Mouse (Mus musculus): ENCODE results near the gene Tcf21. TPM values are rescaled to one million over a fixed set of nuclear protein-coding genes. Genes with fewer than 3 reads are reported as not detected.

Gene Tcf21
- 95.4 and 113 TPM in 2 replicates for polyA plus RNA-seq (2012; rRNA removed)

- TF ChIP-seq CTCF (IDR thresholded peaks at IDR 0.05; ENCODE audit: extremely low read depth, insufficient read depth, insufficient read length, insufficient replicate concordance) (no peak), POLR2A (IDR thresholded peaks at IDR 0.05; ENCODE audit: low read depth, low read length) (no peak)
- WGBS, result 11% methylated on average over 20 of the region's 20 CpGs
Measured at GRCm38 (mm10) chr10:22819871-22820590, at the start of gene Tcf21. TSS of gene Tcf21 (minus strand) at chr10:22820174.

GRCm38 (mm10) chr10:22868386-22868918 is 48.5 kb upstream of the Tcf21 start:
- H3K36me3 ChIP-seq (ENCODE audit: control insufficient read depth, insufficient read depth, low read length), result no peaks in the 10 kb centered on the region
- no peaks in the 10 kb centered on the region for H3K4me1 ChIP-seq (ENCODE audit: control insufficient read depth, insufficient read depth, insufficient read length)
- no peak overlapping the region for H3K27ac ChIP-seq (ENCODE audit: insufficient read depth, low read length)
- H3K4me3 ChIP-seq (ENCODE audit: extremely low read depth, insufficient read depth, insufficient read length), result no peak overlapping the region
- TF ChIP-seq CTCF (IDR thresholded peaks at IDR 0.05; ENCODE audit: extremely low read depth, insufficient read depth, insufficient read length, insufficient replicate concordance) (no peak), POLR2A (IDR thresholded peaks at IDR 0.05; ENCODE audit: low read depth, low read length) (no peak)
- peak in 1 of 2 experiments; percentile 5 for DNase-seq (ENCODE audit: low read depth in 1 of 2, low spot score in 2 of 2)
- no peaks in the 10 kb centered on the region for H3K27me3 ChIP-seq (ENCODE audit: control insufficient read depth, insufficient read depth, low read length)
- WGBS, result 47% methylated on average over 8 of the region's 8 CpGs

More at GRCm38 (mm10) chr10:22819871-22820590, at the start of gene Tcf21:
- peaks cover 14% of the 10 kb centered on the region for H3K27me3 ChIP-seq (ENCODE audit: control insufficient read depth, insufficient read depth, low read length)
- no peaks in the 10 kb centered on the region for H3K36me3 ChIP-seq (ENCODE audit: control insufficient read depth, insufficient read depth, low read length)
- H3K4me3 ChIP-seq (ENCODE audit: extremely low read depth, insufficient read depth, insufficient read length), result peak within 1 kb of the TSS; percentile 38
- H3K4me1 ChIP-seq (ENCODE audit: control insufficient read depth, insufficient read depth, insufficient read length), result no peaks in the 10 kb centered on the region
- DNase-seq (ENCODE audit: low read depth in 1 of 2, low spot score in 2 of 2), result no peak
- peak within 1 kb of the TSS; percentile 56 for H3K27ac ChIP-seq (ENCODE audit: insufficient read depth, low read length)

GRCm38 (mm10) chr10:22867210-22867609 is 47.2 kb upstream of the Tcf21 start:
- TF ChIP-seq CTCF (IDR thresholded peaks at IDR 0.05; ENCODE audit: extremely low read depth, insufficient read depth, insufficient read length, insufficient replicate concordance) (no peak), POLR2A (IDR thresholded peaks at IDR 0.05; ENCODE audit: low read depth, low read length) (no peak)
- Histone ChIP-seq H3K36me3 (ENCODE audit: control insufficient read depth, insufficient read depth, low read length) (no peaks in the 10 kb centered on the region), H3K4me3 (ENCODE audit: extremely low read depth, insufficient read depth, insufficient read length) (no peak overlapping the region), H3K27me3 (ENCODE audit: control insufficient read depth, insufficient read depth, low read length) (no peaks in the 10 kb centered on the region), H3K4me1 (ENCODE audit: control insufficient read depth, insufficient read depth, insufficient read length) (no peaks in the 10 kb centered on the region), H3K27ac (ENCODE audit: insufficient read depth, low read length) (no peak overlapping the region)
- no peak for DNase-seq (ENCODE audit: low read depth in 1 of 2, low spot score in 2 of 2)
- WGBS, result 41% methylated on average over 2 of the region's 2 CpGs

- 52% methylated on average over 9 of the region's 9 CpGs for WGBS
- no peak overlapping the region for H3K27ac ChIP-seq (ENCODE audit: insufficient read depth, low read length)
- no peak for TF ChIP-seq POLR2A (IDR thresholded peaks at IDR 0.05; ENCODE audit: low read depth, low read length)
- no peaks in the 10 kb centered on the region for H3K27me3 ChIP-seq (ENCODE audit: control insufficient read depth, insufficient read depth, low read length)
- no peak overlapping the region for H3K4me3 ChIP-seq (ENCODE audit: extremely low read depth, insufficient read depth, insufficient read length)
- H3K4me1 ChIP-seq (ENCODE audit: control insufficient read depth, insufficient read depth, insufficient read length), result no peaks in the 10 kb centered on the region
- H3K36me3 ChIP-seq (ENCODE audit: control insufficient read depth, insufficient read depth, low read length), result no peaks in the 10 kb centered on the region
- DNase-seq (ENCODE audit: low read depth in 1 of 2, low spot score in 2 of 2), result no peak
Measured at GRCm38 (mm10) chr10:22858111-22858510, 38.1 kb upstream of the Tcf21 start.

GRCm38 (mm10) chr10:22854330-22854729 is 34.4 kb upstream of the Tcf21 start:
- H3K4me1 ChIP-seq (ENCODE audit: control insufficient read depth, insufficient read depth, insufficient read length), result no peaks in the 10 kb centered on the region
- no peaks in the 10 kb centered on the region for H3K36me3 ChIP-seq (ENCODE audit: control insufficient read depth, insufficient read depth, low read length)
- 68% methylated on average over 7 of the region's 7 CpGs for WGBS
- DNase-seq (ENCODE audit: low read depth in 1 of 2, low spot score in 2 of 2), result no peak
- H3K27ac ChIP-seq (ENCODE audit: insufficient read depth, low read length), result no peak overlapping the region
- no peak overlapping the region for H3K4me3 ChIP-seq (ENCODE audit: extremely low read depth, insufficient read depth, insufficient read length)
- no peaks in the 10 kb centered on the region for H3K27me3 ChIP-seq (ENCODE audit: control insufficient read depth, insufficient read depth, low read length)
- TF ChIP-seq POLR2A (IDR thresholded peaks at IDR 0.05; ENCODE audit: low read depth, low read length), result no peak
- no peak for TF ChIP-seq CTCF (IDR thresholded peaks at IDR 0.05; ENCODE audit: extremely low read depth, insufficient read depth, insufficient read length, insufficient replicate concordance)

- H3K36me3 ChIP-seq (ENCODE audit: control insufficient read depth, insufficient read depth, low read length), result no peaks in the 10 kb centered on the region
- WGBS, result 42% methylated on average over 3 of the region's 3 CpGs
- no peak overlapping the region for H3K4me3 ChIP-seq (ENCODE audit: extremely low read depth, insufficient read depth, insufficient read length)
- H3K27ac ChIP-seq (ENCODE audit: insufficient read depth, low read length), result no peak overlapping the region
- DNase-seq (ENCODE audit: low read depth in 1 of 2, low spot score in 2 of 2), result no peak
- H3K27me3 ChIP-seq (ENCODE audit: control insufficient read depth, insufficient read depth, low read length), result peaks cover 3% of the 10 kb centered on the region; the same call in 1 of the 2 replicates
- H3K4me1 ChIP-seq (ENCODE audit: control insufficient read depth, insufficient read depth, insufficient read length), result no peaks in the 10 kb centered on the region
- TF ChIP-seq POLR2A (IDR thresholded peaks at IDR 0.05; ENCODE audit: low read depth, low read length), result no peak
Measured at GRCm38 (mm10) chr10:22845351-22845750, 25.4 kb upstream of the Tcf21 start.

- Histone ChIP-seq H3K27me3 (ENCODE audit: control insufficient read depth, insufficient read depth, low read length) (peaks cover 3% of the 10 kb centered on the region; the same call in 1 of the 2 replicates), H3K4me1 (ENCODE audit: control insufficient read depth, insufficient read depth, insufficient read length) (no peaks in the 10 kb centered on the region), H3K4me3 (ENCODE audit: extremely low read depth, insufficient read depth, insufficient read length) (no peak overlapping the region), H3K27ac (ENCODE audit: insufficient read depth, low read length) (no peak overlapping the region), H3K36me3 (ENCODE audit: control insufficient read depth, insufficient read depth, low read length) (no peaks in the 10 kb centered on the region)
- DNase-seq (ENCODE audit: low read depth in 1 of 2, low spot score in 2 of 2), result no peak
- no peak for TF ChIP-seq CTCF (IDR thresholded peaks at IDR 0.05; ENCODE audit: extremely low read depth, insufficient read depth, insufficient read length, insufficient replicate concordance)
- no peak for TF ChIP-seq POLR2A (IDR thresholded peaks at IDR 0.05; ENCODE audit: low read depth, low read length)
- WGBS, result 39% methylated on average over 10 of the region's 10 CpGs
Measured at GRCm38 (mm10) chr10:22844731-22845130, 24.8 kb upstream of the Tcf21 start.

Measured in spleen, adult 2 months (tissue).